Mouse (Mus musculus) brain, adult 2 months (tissue): Measurements from ENCODE around the gene Ralgps2.

Experiments used
- DNase-seq: peaks from one replicate; pipeline ENCODE4 v3.0.0; 2011; ENCODE audit warnings: low read depth, low spot score

Ralgps2 gene

DNA sequence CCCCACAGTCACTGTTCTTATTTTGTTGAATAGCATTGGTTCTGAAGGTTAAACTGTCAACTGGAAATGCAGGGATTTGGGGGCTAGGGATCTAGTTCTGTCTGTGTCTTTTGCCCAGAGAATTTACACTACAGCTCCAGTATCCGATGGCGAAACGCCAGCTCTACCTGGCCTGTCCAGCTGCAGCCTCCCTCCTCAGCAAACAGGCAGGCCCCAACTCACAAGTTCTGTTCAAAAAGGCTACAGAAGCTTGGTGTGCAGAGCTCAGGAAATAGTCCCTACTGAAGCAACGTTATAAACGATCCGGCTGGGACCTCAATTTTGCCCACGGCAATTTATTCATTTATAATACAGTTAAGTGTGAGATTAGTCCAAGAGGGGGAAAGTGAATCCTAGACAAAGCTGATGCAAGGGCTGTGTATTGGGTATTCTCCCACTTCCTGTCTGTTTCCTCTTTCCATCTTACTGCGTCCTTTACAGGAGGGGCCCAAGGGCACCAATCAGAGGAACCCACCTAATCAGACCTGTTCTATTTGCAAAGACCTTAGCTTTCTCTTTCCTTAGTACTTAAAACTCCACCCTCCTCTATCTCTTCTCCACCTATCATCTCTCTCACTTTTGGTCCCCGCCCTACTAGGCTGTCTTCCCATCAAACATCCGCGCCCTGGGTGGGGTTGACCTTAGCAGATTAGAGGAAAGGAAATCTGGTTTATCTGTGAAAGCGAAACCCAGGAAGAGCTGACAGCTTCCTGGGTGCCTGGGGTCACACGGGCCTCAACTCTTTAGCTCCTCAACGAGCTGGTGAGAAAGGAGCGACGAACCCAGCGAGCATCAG is 16.7 kb upstream of the Ralgps2 start:
- DNase-seq = no peak

DNA sequence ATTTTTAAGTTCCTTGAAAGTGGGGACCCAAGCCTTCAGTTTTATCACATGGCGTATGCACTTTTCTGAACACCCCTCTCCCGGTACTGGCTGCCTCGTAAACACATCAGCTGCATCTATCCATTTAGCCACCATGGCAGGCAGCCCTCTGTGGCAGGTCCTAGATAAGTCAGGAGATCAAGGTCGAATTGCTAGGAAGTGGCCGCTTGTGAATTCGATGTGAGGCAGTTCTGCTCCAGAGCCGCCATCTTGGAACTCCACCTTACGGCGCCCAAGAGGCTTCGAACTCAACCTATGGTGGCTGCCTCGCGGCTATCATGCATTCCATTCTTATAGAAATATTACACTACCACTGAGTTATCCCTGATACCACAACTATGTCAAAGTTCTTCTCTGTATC is 14.8 kb upstream of the Ralgps2 start:
- no peak for DNase-seq

GRCm38 (mm10) chr1:156950354-156950753 is 10.9 kb upstream of the Ralgps2 start:
- no peak for DNase-seq

GRCm38 (mm10) chr1:156940584-156940983 is 1.2 kb upstream of the Ralgps2 start:
- DNase-seq = no peak

DNA sequence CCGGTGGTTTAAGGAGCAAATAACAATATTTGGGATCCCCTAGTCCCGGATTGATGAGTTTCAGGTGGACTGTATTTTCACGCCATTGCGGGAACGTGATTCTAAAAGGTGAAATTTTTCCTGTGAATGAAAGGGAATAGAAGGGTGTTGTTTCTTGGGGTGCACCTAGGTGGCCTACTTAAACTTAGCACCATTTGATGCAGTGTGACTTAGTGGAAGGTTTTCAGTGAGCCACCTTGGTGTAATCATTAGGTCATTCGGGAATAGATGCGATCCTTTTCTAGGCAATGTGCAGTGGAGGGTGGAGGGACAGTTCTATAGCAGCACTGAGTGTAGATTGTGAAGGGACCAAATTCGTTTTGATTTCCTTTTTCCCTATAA is 706 bp upstream of the Ralgps2 start:
- peak; percentile 56 for DNase-seq

DNA sequence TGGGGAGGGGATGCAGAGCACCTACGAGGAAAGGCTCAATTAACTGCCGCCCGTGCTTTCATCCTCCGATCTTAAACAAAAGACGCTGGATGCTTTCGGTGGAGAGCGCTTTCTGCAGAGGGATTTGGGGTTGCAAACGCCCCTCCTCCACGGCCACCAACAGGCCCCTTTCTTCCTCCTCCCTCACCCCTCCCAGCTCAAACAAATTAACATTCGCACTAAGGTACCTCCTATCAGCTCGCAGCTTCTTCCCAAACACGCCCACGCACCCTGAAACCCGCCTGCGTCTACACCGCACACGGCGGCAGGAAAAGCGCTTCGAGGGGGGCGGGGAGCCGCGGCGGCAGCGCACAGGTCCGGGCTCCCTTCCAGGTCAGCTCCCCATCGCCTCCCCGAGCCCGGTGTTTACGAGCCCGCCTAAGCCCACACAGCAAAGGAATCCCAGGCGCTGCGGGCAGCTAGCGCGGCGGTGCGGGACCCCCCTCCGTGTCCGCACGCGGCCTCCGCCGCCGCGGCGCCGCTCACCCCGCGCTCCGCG is 652 bp downstream of the Ralgps2 start:
- peak; percentile 95 for DNase-seq

DNA sequence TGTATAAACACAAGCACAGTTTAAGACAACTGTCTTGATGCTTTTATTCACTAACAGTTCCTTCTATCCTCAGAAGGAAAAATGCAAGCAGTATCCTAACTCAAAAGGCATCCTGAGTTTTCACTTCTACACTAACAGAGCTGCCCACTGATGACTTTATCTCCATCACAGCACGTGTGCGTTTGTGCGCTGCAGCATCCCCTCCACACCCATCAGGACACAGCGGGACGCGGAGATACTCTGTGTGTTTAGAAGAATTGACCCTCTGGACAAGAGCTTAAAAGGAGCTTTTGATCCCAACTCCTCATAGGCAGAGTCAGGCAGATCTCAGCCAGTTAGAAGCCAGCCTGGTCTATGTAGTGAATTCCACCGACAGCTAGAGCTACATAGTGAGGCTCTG is 2.0 kb downstream of the Ralgps2 start:
- DNase-seq = no peak

DNA sequence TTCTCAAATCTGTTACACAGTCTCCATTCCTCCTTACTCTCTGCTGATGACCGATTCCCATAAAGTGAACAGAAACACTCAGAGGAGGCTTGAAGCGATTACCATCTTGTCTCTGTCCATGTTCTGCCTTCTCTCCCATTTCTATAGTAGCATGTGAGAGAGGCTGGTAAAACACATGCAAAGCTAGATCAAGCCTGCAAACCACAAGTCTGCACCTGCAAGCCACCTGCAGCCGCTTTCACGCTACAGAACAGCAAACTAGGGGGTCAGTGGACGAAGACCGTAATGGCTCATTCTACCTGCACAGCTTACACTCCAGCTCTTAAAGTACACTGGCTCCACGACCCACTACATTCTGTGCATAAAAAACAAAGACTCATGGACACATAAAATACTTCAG is 5.7 kb downstream of the Ralgps2 start:
- no peak for DNase-seq

- DNase-seq = no peak
Observed at GRCm38 (mm10) chr1:156932036-156932774, 7.2 kb downstream of the Ralgps2 start.

GRCm38 (mm10) chr1:156931106-156931870 is 8.1 kb downstream of the Ralgps2 start:
- DNase-seq = no peak

DNA sequence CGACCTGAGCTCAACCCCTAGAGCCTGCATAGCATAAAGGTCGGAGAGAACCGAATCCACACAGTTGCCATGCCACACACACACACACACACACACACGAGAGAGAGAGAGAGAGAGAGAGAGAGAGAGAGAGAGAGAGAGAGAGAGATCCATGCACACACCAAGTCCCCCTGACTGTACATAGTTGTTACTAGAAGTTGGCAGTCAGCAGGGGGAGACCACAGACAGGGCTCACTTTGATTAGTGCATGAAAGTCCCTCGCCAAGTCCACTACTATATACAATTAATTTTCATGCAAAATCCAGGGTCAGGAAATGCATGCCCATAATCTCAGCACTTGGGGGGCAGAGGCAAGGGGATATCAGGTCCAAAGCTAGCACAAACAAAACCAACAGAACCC is 9.2 kb downstream of the Ralgps2 start:
- no peak for DNase-seq

DNA sequence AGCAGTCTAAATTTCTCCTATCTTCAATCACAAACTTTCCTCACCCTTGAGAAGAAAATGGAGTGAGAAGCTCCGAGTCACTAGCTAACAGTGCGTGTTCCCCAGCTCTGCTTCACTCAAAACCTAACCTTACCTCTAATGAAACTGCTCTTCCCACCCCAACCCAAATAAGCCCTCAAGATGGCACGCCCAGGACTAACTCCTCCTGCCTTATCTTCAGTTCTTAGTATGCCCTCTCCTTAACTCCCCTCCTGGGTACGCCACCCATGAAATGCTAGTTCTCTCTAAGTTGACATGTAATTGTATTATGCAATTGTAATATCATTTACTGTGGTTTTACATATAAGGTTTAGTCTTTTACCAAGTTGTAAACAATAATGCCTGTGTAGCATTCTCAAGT is 11.2 kb downstream of the Ralgps2 start:
- no peak for DNase-seq

- no peak for DNase-seq
Observed at GRCm38 (mm10) chr1:156923511-156923910, 15.9 kb downstream of the Ralgps2 start.

DNA sequence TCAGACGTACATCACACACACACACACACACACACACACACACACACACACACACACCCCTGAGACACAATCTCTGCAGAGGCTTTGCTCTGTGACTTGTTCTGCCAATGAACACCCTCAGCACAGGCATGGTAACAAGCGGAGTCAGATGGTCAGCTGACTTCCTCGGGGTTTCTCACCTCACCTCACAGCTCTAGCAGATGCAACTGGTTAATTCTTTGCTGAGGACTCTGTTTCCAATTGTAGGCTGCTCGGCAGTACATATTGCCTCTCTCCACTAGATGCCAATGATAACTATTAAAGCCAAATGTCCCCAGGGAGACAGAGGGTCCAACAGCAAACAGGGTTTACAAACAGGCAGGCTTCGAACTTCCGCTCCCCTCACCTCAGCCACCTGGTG is 16.5 kb downstream of the Ralgps2 start:
- no peak for DNase-seq

DNA sequence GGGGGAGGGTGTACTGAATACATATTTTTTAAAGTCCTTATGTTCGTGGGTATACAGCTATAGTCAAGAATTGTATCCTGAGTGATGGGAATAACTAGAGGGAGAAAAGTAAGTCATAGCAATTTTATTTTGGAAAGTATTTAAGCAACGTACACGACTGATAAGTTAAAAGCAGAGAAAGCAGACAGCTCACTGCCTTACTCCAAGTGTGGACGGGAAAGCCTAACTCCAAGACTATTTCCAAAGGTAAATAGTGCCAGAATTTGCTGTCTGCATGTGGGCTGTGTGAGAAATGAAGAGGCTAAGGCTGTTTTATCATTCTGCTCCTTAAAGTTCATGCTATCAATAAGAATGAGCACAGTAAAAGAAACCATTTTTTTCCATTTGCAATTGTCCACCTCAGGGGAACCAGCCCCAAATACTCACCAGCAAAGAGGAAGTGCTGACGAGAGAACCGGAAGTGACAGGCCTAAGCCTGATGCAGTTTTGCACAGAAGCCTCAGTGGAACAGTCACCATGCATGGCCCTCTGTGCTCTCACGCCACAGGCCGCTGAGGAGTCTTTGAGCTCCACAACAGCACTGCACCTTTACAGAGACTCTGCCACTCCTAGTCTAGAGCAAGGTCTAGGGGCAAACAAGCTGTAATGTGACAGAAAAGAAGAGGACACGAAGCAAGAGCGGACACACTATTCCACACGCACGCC is 18.0 kb downstream of the Ralgps2 start:
- DNase-seq = peak; percentile 36

DNA sequence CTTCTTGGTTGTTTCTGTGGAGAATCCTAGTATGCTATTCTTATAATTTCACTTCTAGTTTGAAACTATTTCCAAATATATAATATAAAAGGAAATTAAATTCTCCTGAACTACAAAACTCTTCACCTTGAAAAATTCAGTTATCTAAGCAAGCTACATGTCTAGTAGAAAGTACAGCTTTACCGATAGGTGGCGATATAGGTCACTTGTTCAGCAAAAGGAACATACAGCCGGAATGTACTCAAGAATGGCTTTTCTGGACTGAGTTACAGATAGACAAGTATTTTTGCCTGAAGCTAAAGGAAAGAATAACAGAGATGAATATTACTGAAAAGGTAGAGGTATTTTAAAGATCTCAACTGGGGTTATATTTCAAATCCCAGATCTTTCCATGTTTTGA is 22.0 kb downstream of the Ralgps2 start:
- peak; percentile 88 for DNase-seq

- no peak for DNase-seq
Observed at GRCm38 (mm10) chr1:156916361-156916760, 23.1 kb downstream of the Ralgps2 start.

GRCm38 (mm10) chr1:156914942-156915341 is 24.5 kb downstream of the Ralgps2 start:
- no peak for DNase-seq

- DNase-seq = no peak
Observed at GRCm38 (mm10) chr1:156913190-156913589, 26.2 kb downstream of the Ralgps2 start.

DNA sequence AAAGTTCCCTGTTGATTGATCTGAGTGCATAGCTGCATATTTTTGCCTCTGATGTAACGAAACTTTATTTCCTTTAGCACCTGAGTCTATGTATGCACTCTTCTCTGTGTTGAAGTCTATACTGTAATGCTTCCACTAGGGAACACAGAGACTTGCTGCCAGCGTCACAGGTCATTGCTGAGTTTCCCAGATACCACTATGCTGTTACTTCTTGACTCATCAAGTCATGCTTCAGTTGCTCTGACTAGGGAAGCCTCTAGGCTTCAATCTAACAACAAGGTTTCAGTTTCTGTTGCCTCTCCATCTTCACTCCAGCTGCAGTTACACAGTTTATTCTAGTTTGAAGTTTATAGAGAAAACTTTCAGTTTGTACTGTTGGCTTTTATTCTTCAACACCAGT is 28.5 kb downstream of the Ralgps2 start:
- DNase-seq = no peak

GRCm38 (mm10) chr1:156909866-156910265 is 29.6 kb downstream of the Ralgps2 start:
- DNase-seq = no peak
